Mouse (Mus musculus) left cerebral cortex, adult 18-20 months (tissue): ENCODE data around the gene Ankar. TPM values are rescaled to one million over a fixed set of nuclear protein-coding genes. Genes with fewer than 3 reads are reported as not detected.

Source experiments
- DNase-seq, 2 experiments: peaks; one replicate each; pipeline ENCODE4 v3.0.0; 2021 to 2022; ENCODE audit warnings: low spot score in 2 of 2, mixed read lengths in 1 of 2
- long read RNA-seq, 2 experiments: library from polyadenylated mRNA; stranded (forward); transcript quantifications; one replicate each; pipeline ENCODE4 v2.0.0; 2021
- total RNA-seq, 2 experiments: library from RNA; stranded (reverse); gene quantifications; 2 replicates each; pipeline ENCODE4 v1.2.3; 2021

The Ankar gene
- total RNA-seq, result not detected
- long read RNA-seq, experiment 1, result 0 reads
- long read RNA-seq, experiment 2, result 0 reads

GRCm38 (mm10) chr1:72700479-72700878 is at the start of gene Ankar:
TSS of gene Ankar (minus strand) at chr1:72700579.
- DNase-seq, result no peak

- DNase-seq, result peak; percentile 65 to 79
These were observed 46.0 kb upstream of the Ankar start for GRCm38 (mm10) chr1:72746382-72746781.

- DNase-seq, result no peak
These were observed 44.6 kb upstream of the Ankar start for GRCm38 (mm10) chr1:72744816-72745506.

GRCm38 (mm10) chr1:72741406-72741805 is 41.0 kb upstream of the Ankar start:
- no peak for DNase-seq

- peak in 1 of 2 experiments; percentile 41 for DNase-seq
These were observed 39.3 kb upstream of the Ankar start for GRCm38 (mm10) chr1:72739681-72740063.

- DNase-seq, result no peak
These were observed 38.7 kb upstream of the Ankar start for GRCm38 (mm10) chr1:72738946-72739680.

GRCm38 (mm10) chr1:72736397-72737125 is 36.2 kb upstream of the Ankar start:
- DNase-seq, result no peak

GRCm38 (mm10) chr1:72733191-72733691 is 32.9 kb upstream of the Ankar start:
- no peak for DNase-seq

GRCm38 (mm10) chr1:72730126-72730525 is 29.7 kb upstream of the Ankar start:
- no peak for DNase-seq

DNA sequence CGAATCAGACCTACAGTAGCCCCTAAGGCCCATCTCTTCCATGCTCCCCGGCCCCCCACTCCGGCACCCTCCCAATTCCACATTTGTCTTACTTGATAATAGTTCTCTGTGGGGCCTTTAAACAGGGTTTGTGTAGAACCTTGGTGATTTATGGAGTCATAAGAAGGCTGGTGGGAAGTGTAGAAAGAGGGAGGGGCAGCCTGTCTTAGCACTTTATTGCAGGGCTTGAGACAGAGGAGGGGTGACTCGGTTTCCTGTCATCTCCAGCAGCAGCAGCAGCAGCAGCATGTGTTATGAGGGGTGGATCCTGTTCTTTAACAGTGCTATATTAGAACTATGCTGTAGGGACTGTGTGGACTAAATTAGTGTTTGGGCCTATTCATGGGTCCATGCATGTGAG is 28.4 kb upstream of the Ankar start:
- no peak for DNase-seq

DNA sequence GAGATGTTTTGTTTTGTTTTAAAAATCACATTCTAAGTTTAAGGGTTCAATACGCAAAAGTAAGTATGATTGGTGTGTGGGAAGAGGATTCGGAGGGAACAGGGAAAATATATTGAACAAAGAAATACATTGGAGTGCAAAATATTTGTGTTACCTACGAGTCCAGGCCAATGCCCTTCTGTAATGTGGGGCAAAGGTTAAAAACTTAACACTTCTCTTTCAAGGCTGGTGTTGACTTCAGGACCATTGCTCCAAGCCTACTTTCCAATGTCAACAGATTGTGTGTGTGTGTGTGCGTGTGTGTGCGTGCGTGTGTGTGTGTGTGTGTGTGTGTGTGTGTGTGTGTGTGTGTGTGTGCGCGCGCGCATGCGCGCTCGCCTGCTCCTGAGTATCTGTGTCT is 25.6 kb upstream of the Ankar start:
- DNase-seq, result no peak

GRCm38 (mm10) chr1:72724354-72724753 is 24.0 kb upstream of the Ankar start:
- DNase-seq, result no peak

DNA sequence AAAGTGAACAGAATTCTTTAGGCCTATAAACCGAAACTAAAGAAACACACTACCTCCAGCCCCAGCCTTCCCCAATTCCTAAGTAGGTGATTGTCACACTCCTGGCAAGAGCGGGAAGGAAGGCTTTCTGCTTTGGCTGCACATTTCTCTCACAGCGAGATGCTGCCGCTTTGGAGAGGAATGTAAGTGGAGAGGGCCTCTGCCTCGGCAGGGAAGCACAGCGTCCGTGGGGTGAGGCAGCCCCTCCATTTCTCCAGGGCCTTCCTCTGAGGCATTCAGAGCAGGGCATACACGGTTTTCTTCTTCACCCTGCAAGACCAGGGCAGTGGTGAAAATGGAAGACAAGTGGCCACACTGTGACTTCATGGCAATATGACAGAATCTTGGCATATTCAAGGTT is 22.3 kb upstream of the Ankar start:
- no peak for DNase-seq

DNA sequence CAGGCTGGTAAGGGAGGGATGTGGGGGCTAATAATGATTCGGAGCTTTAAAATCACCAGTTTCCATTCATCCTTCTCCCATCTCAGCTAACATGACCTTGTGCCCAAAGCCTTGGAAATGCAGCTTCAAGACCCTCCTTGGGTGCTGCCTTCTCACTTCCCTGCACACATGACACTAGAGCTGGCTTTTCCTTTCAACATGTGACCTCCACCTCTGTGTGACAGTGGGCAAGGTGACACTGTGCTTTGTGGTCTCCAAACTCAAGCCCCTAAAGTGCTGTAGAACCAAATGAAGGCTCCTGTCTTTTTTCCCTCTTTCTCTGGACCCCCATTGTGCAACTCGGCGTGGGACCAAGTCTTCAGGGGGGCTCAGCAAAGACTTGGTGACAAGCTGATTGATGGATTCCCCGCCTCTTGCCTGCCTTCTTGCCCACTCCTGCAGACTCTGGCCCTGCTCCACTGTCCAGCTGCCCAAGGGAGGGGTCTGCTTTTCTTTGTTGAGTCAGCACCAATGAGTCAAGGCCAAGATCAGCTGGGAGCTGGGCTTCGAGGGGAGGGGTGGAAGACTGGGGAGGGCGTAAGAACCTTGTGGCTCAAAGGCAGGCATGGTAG is 19.8 kb upstream of the Ankar start:
- DNase-seq, result no peak

DNA sequence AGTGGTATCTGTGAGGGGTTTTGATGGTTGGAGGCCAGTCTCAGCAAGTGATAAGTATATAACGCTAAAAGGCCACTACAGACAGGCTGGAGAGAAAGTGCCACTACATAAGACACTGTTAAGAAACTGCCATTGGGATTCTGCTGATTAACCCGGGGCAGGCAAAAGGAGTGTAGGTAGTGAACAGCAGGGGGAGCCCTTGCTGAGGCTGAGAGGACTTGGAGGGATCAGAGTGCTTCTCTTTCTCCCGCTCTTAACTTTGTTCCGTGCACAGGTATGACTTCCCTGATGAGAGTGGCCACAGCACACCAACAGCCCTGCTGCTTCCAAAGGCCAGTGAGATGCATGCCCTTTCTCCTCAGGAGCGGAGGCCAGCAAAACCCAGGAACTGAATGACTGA is 18.5 kb upstream of the Ankar start:
- DNase-seq, result peak; percentile 59 to 68

- no peak for DNase-seq
These were observed 17.2 kb upstream of the Ankar start for GRCm38 (mm10) chr1:72717540-72717939.

DNA sequence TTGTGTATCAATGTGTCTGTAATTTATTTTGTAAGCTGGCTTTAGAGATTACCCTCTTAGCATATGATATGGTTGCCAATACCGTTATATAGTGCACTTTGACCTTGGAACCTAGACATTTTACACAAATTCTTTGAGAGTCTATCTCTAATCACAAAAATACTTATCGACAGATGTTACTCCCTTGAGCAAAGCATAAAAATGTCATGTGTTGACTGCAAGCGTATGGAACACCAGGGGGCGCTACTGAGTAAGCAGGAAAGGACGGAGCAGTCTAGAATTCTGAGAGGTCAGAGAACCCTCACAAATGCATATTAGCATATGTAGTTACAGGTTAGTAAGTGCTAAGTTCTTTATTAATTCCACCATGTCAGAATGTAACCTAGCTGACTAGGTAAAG is 16.5 kb upstream of the Ankar start:
- DNase-seq, result peak; percentile 72 to 89

DNA sequence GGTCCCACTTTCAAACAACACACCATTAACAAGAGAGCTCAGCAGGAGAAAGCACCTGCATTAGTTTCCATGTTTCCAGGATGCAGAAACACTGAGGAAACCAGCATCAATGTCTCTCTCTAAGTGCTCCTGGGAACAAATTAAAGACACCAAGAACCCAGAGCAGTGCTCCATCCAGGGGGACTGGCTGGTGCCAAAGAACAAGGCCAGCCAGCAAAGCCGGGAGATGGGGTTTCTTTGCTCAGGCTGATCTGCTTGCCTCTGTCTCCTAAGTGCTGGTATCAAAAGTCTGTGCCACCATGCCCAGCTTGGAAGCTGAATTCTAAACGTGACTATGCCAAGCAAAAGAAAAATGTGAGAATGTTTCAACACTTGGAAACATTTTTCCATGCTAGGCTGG is 16.0 kb upstream of the Ankar start:
- DNase-seq, result no peak

- no peak for DNase-seq
These were observed 15.4 kb upstream of the Ankar start for GRCm38 (mm10) chr1:72715593-72716361.

GRCm38 (mm10) chr1:72715065-72715464 is 14.7 kb upstream of the Ankar start:
- DNase-seq, result no peak

GRCm38 (mm10) chr1:72714547-72714946 is 14.2 kb upstream of the Ankar start:
- no peak for DNase-seq
